Mouse (Mus musculus) embryonic fibroblast, embryonic 13.5 days (primary cell): ENCODE measurements around the gene Rem1.

ENCODE experiments used
- CTCF ChIP-seq: IDR thresholded peaks from 2 replicates; pipeline ENCODE4 v1.5.1; 2011; ENCODE audit warnings: mild to moderate bottlenecking, control low read depth, low read length, moderate library complexity, borderline replicate concordance; ENCODE audit not compliant: insufficient read depth
- POLR2A ChIP-seq: IDR thresholded peaks from 2 replicates; pipeline ENCODE4 v1.6.1; 2011; ENCODE audit warnings: low read depth, mild to moderate bottlenecking, control low read depth, low read length, moderate library complexity

GRCm38 (mm10) chr2:152586926-152587560 is 39.7 kb upstream of the Rem1 start:
- TF ChIP-seq CTCF (no peak; the same call in 1 of the 2 replicates), POLR2A (no peak)
